Mouse (Mus musculus): ENCODE measurements around the gene Ctc1.
A peak's percentile ranks its signal among the peaks of the same experiment; 100 is the strongest.

- 0 out of 2 replicates have a peak, but pooled peaks have one; percentile 23 for TF ChIP-seq POLR2A (IDR thresholded peaks at IDR 0.05; ENCODE audit: insufficient read depth, low read depth, low read length)
- peak; percentile 47 for TF ChIP-seq CTCF (IDR thresholded peaks at IDR 0.05)
Measured at GRCm38 (mm10) chr11:69045531-69046394, 30.1 kb downstream of the Ctc1 start, which contains the start of gene Aurkb.
